Mouse (Mus musculus) liver, postnatal 0 days (tissue): Measurements from ENCODE around the gene Adgrg6. TPM values are rescaled to one million over a fixed set of nuclear protein-coding genes. Genes with fewer than 3 reads are reported as not detected.

Source experiments
- ATAC-seq: fragments of 200-750 bp; cut with Nextera tagmentation; 2 replicates; pipeline ENCODE4 v1.8.0; 2017; ENCODE audit warnings: mild to moderate bottlenecking, moderate library complexity
- DNase-seq: peaks from one replicate; pipeline ENCODE4 v3.0.0-alpha.2; 2016
- H3K27ac ChIP-seq: fragments of 300-500 bp; sonication (generic); 2 replicates; pipeline ENCODE4 v1.5.1; 2014; ENCODE audit warnings: antibody characterized with exemption, moderate library complexity, mild to moderate bottlenecking, low read depth
- H3K27me3 ChIP-seq: fragments of 300-500 bp; sonication (generic); 2 replicates; pipeline ENCODE4 v1.6.1; 2014; ENCODE audit warnings: low read length, control low read depth, mixed read lengths; ENCODE audit not compliant: insufficient read depth
- H3K36me3 ChIP-seq: fragments of 300-500 bp; sonication (generic); replicated peaks from 2 replicates; pipeline ENCODE4 v1.6.1; 2014; ENCODE audit warnings: mild to moderate bottlenecking, control low read depth, low read length, moderate library complexity, mixed read lengths; ENCODE audit not compliant: insufficient read depth
- H3K4me1 ChIP-seq: fragments of 300-500 bp; sonication (generic); 2 replicates; pipeline ENCODE4 v1.6.1; 2014; ENCODE audit warnings: antibody characterized with exemption, mild to moderate bottlenecking, control low read depth; ENCODE audit not compliant: insufficient read depth
- H3K4me2 ChIP-seq: fragments of 300-500 bp; sonication (generic); 2 replicates; pipeline ENCODE4 v1.6.1; 2014; ENCODE audit warnings: low read depth, mild to moderate bottlenecking, low read length, moderate library complexity, mixed read lengths
- H3K4me3 ChIP-seq: fragments of 300-500 bp; sonication (generic); 2 replicates; pipeline ENCODE4 v1.5.1; 2014; ENCODE audit warnings: low read depth, low read length
- H3K9ac ChIP-seq: fragments of 300-500 bp; sonication (generic); replicated peaks from 2 replicates; pipeline ENCODE4 v1.6.1; 2014; ENCODE audit warnings: mild to moderate bottlenecking, moderate library complexity
- H3K9me3 ChIP-seq: fragments of 300-500 bp; sonication (generic); 2 replicates; pipeline ENCODE4 v1.6.1; 2016; ENCODE audit warnings: mild to moderate bottlenecking, control low read depth, low read length, mixed read lengths
- CTCF ChIP-seq: sonication (generic); IDR thresholded peaks from 2 replicates; pipeline ENCODE4 v1.5.1; 2016; ENCODE audit warnings: antibody characterized with exemption, low read depth
- EP300 ChIP-seq: IDR thresholded peaks from 2 replicates; pipeline ENCODE4 v1.6.1; 2016; ENCODE audit warnings: antibody characterized with exemption, low read depth, mild to moderate bottlenecking
- WGBS: fragments of 180-500 bp; shearing (Covaris S2); extraction: QIAGEN DNeasy Blood & Tissue Kit; methylation state at CpG from one replicate; pipeline ENCODE4 v1.1.7; 2014; ENCODE audit not compliant: insufficient replicate concordance; 5-methylcytosine and 5-hydroxymethylcytosine counted together
- polyA plus RNA-seq: library from polyadenylated mRNA; unstranded; fragments of >200 nt; fragmentation: Nextera tagmentation; extraction: Ambion mirVana; gene quantifications from 2 replicates; pipeline ENCODE4 v1.2.1, GENCODE M21; 2015

Adgrg6 gene
- polyA plus RNA-seq: 0.30 and 0.39 TPM in 2 replicates

- H3K27me3 ChIP-seq: peaks cover 28% of the 10 kb centered on the region
- H3K9me3 ChIP-seq: no peaks in the 10 kb centered on the region
- no peak for TF ChIP-seq CTCF
- WGBS: 2% methylated on average over 67 of the region's 81 CpGs
- H3K4me3 ChIP-seq: peak within 1 kb of the TSS; percentile 61
- H3K4me2 ChIP-seq: peak within 1 kb of the TSS; percentile 88
- H3K27ac ChIP-seq: no peak within 1 kb of the TSS
- H3K4me1 ChIP-seq: 0 out of 2 replicates have a peak, but pooled peaks cover 2% of the 10 kb centered on the region
- DNase-seq (peak; percentile 32), ATAC-seq (peak; percentile 23; the same call in 1 of the 2 replicates)
- peak within 1 kb of the TSS; percentile 48 for H3K9ac ChIP-seq
- no peaks in the 10 kb centered on the region for H3K36me3 ChIP-seq
These were observed at the start of gene Adgrg6 for GRCm38 (mm10) chr10:14544941-14545717. Adgrg6 (minus strand) TSS chr10:14545659.

DNA sequence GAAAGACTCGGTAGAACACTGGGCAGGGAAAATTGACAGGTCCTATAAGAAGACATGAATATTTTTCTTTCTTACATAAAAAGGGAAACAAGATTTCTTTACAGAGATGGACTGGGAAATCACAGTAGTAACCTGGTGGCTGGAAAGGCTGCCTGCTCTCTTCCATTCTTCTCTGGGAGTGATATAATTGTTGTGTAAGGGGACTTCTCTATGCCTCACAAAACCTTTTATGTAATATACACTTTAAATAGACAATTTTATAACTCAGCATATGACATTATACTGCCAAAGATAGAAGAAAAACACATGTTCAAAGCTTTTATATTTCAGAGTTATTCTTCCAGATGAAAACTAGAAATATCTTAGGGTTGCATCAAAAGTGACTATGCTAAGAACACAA is 46.8 kb upstream of the Adgrg6 start:
- Histone ChIP-seq H3K4me3 (no peak overlapping the region), H3K4me2 (no peak overlapping the region), H3K36me3 (no peaks in the 10 kb centered on the region), H3K27me3 (no peaks in the 10 kb centered on the region), H3K9me3 (no peaks in the 10 kb centered on the region), H3K27ac (no peak overlapping the region), H3K9ac (no peak overlapping the region), H3K4me1 (no peaks in the 10 kb centered on the region)
- 82% methylated on average over 1 of the region's 1 CpGs for WGBS
- ATAC-seq (no peak), DNase-seq (no peak)
- TF ChIP-seq CTCF (no peak), EP300 (no peak)

DNA sequence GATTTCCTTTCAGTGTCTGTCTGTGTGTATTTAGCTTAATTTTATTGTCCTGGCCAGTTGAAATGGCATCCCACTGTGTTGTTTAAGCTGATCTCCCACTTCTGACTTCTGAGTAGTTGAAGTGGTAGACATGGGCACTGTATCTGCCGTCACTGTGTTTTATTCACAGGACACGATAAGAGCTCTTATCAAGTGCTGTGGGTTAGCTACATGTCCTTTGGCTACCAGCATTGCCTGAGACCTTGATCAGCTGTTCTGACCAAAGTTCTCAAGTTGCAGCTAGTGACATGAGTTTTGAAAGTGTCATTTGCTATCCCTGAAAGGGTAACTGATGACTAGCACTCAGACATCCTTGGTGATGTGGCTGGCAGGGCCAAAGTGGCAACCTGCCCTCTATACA is 45.4 kb upstream of the Adgrg6 start:
- Histone ChIP-seq H3K4me1 (no peaks in the 10 kb centered on the region), H3K9ac (no peak overlapping the region), H3K4me3 (no peak overlapping the region), H3K27me3 (no peaks in the 10 kb centered on the region), H3K9me3 (no peaks in the 10 kb centered on the region), H3K36me3 (no peaks in the 10 kb centered on the region), H3K27ac (no peak overlapping the region), H3K4me2 (no peak overlapping the region)
- no peak for DNase-seq
- no peak for ATAC-seq
- 61% methylated on average over 2 of the region's 2 CpGs for WGBS
- TF ChIP-seq CTCF: no peak
- TF ChIP-seq EP300: no peak

- no peaks in the 10 kb centered on the region for H3K36me3 ChIP-seq
- ATAC-seq (no peak), DNase-seq (no peak)
- H3K4me1 ChIP-seq: no peaks in the 10 kb centered on the region
- no peak overlapping the region for H3K4me2 ChIP-seq
- no peak overlapping the region for H3K4me3 ChIP-seq
- 64% methylated on average over 6 of the region's 6 CpGs for WGBS
- H3K27ac ChIP-seq: no peak overlapping the region
- H3K9me3 ChIP-seq: no peaks in the 10 kb centered on the region
- H3K9ac ChIP-seq: no peak overlapping the region
- TF ChIP-seq CTCF (no peak), EP300 (no peak)
- no peaks in the 10 kb centered on the region for H3K27me3 ChIP-seq
These were observed 44.2 kb upstream of the Adgrg6 start for GRCm38 (mm10) chr10:14589667-14590066.

DNA sequence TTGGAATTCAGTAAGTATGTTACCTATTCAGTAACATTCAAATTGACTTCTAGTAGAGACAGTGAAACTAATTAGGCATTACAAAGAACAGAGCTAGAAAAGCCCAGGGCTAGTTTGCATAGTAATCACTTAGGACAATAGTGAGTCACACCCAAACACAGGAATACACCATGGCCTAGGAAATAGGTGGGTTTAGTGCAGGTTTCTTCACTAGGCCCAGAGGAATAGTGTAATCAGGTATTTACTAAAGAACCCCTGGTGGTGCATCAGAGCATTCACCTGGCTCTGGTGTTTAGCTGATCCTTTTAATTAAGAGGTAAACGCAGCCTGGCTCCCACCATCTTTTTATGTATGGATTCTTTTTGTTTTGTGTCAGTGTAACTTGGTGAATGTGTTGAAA is 38.0 kb upstream of the Adgrg6 start:
- H3K9ac ChIP-seq: no peak overlapping the region
- ATAC-seq: no peak
- no peak overlapping the region for H3K27ac ChIP-seq
- H3K4me3 ChIP-seq: no peak overlapping the region
- no peaks in the 10 kb centered on the region for H3K4me1 ChIP-seq
- no peaks in the 10 kb centered on the region for H3K36me3 ChIP-seq
- WGBS: 74% methylated on average over 1 of the region's 1 CpGs
- no peak for DNase-seq
- H3K9me3 ChIP-seq: no peaks in the 10 kb centered on the region
- no peak overlapping the region for H3K4me2 ChIP-seq
- H3K27me3 ChIP-seq: no peaks in the 10 kb centered on the region
- no peak for TF ChIP-seq CTCF
- TF ChIP-seq EP300: no peak

DNA sequence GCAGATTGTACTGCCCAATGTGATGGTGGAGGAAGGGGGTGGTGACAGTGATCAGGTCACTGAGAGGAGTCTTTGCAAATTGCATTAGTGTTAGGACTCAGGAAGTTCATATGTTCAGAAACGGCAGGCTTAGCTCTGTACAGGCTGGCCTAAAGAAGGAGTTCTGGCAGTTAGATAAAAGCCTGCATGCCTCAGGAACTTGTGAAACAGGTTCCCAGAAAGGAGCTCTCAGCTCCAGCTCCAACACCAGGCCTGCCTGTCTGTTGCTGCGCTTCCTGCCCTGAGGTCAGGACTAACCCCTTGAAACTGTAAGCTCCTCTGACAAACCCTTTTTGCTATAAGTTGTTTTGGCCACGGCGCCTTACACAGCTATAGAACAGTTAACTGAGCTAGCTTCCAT is 28.8 kb upstream of the Adgrg6 start:
- Histone ChIP-seq H3K4me1 (no peaks in the 10 kb centered on the region), H3K9ac (no peak overlapping the region), H3K27ac (no peak overlapping the region), H3K4me2 (no peak overlapping the region), H3K36me3 (no peaks in the 10 kb centered on the region), H3K4me3 (no peak overlapping the region), H3K27me3 (no peaks in the 10 kb centered on the region), H3K9me3 (no peaks in the 10 kb centered on the region)
- ATAC-seq (no peak), DNase-seq (no peak)
- WGBS: 78% methylated on average over 4 of the region's 4 CpGs
- TF ChIP-seq EP300 (no peak), CTCF (no peak)
